Mouse (Mus musculus) midbrain, postnatal 0 days (tissue): ENCODE measurements around the gene Rab25. TPM values are rescaled to one million over a fixed set of nuclear protein-coding genes. Genes with fewer than 3 reads are reported as not detected.
A peak's percentile ranks its signal among the peaks of the same experiment; 100 is the strongest.
"Not testable (repeated sequence)": the region's sequence is repeated elsewhere in the genome, so short reads cannot be mapped to it uniquely, and the experiment has no call there.

Experiments
- ATAC-seq: fragments of 200-750 bp; cut with Nextera tagmentation; 2 replicates; pipeline ENCODE4 v1.8.0; 2017; ENCODE audit warnings: moderate number of reproducible peaks, mild to moderate bottlenecking, moderate TSS enrichment, moderate library complexity; ENCODE audit not compliant: low FRiP score
- DNase-seq: peaks from one replicate; pipeline ENCODE4 v3.0.0-alpha.2; 2015; ENCODE audit warnings: low spot score
- H3K27ac ChIP-seq: fragments of 300-500 bp; sonication (generic); 2 replicates; pipeline ENCODE4 v1.5.1; 2014; ENCODE audit warnings: low read depth, mild to moderate bottlenecking, low read length, mixed read lengths
- H3K27me3 ChIP-seq: fragments of 300-500 bp; sonication (generic); 2 replicates; pipeline ENCODE4 v1.6.1; 2014; ENCODE audit warnings: low read length, control low read depth, mixed read lengths; ENCODE audit not compliant: insufficient read depth
- H3K36me3 ChIP-seq: fragments of 300-500 bp; sonication (generic); 2 replicates; pipeline ENCODE4 v1.6.1; 2014; ENCODE audit warnings: low read length, control low read depth, mixed read lengths; ENCODE audit not compliant: insufficient read depth
- H3K4me1 ChIP-seq: fragments of 300-500 bp; sonication (generic); 2 replicates; pipeline ENCODE4 v1.6.1; 2014; ENCODE audit warnings: mild to moderate bottlenecking, control low read depth, antibody characterized with exemption, low read length, mixed read lengths; ENCODE audit not compliant: insufficient read depth
- H3K4me2 ChIP-seq: fragments of 300-500 bp; sonication (generic); 2 replicates; pipeline ENCODE4 v1.6.1; 2014; ENCODE audit warnings: low read depth, mild to moderate bottlenecking, low read length, mixed read lengths; ENCODE audit not compliant: poor library complexity, severe bottlenecking
- H3K4me3 ChIP-seq: fragments of 300-500 bp; sonication (generic); 2 replicates; pipeline ENCODE4 v1.5.1; 2014; ENCODE audit warnings: low read depth, mild to moderate bottlenecking, low read length, moderate library complexity
- H3K9ac ChIP-seq: fragments of 300-500 bp; sonication (generic); replicated peaks from 2 replicates; pipeline ENCODE4 v1.6.1; 2014; ENCODE audit warnings: mild to moderate bottlenecking, low read length, moderate library complexity, mixed read lengths; ENCODE audit not compliant: poor library complexity, severe bottlenecking
- H3K9me3 ChIP-seq: fragments of 300-500 bp; sonication (generic); 2 replicates; pipeline ENCODE4 v1.6.1; 2016; ENCODE audit warnings: low read length, control low read depth
- CTCF ChIP-seq: IDR thresholded peaks from 2 replicates; pipeline ENCODE4 v1.5.1; 2016; ENCODE audit warnings: antibody characterized with exemption, mild to moderate bottlenecking
- WGBS: fragments of 180-500 bp; shearing (Covaris S2); extraction: QIAGEN DNeasy Blood & Tissue Kit; methylation state at CpG from one replicate; pipeline ENCODE4 v1.1.7; 2014; 5-methylcytosine and 5-hydroxymethylcytosine counted together
- polyA plus RNA-seq: library from polyadenylated mRNA; unstranded; fragments of >200 nt; fragmentation: Nextera tagmentation; extraction: Ambion mirVana; gene quantifications from 2 replicates; pipeline ENCODE4 v1.2.1, GENCODE M21; 2015
- total RNA-seq: library from RNA; depleted of rRNA; stranded (reverse); fragments of >200 nt; gene quantifications from 2 replicates; pipeline ENCODE4 v1.2.3, GENCODE M21; 2014; rRNA removed

Gene Rab25
- total RNA-seq (0.60 TPM in 1 of 2 replicates, not detected in the other), polyA plus RNA-seq (0.46 TPM in 1 of 2 replicates, not detected in the other)

DNA sequence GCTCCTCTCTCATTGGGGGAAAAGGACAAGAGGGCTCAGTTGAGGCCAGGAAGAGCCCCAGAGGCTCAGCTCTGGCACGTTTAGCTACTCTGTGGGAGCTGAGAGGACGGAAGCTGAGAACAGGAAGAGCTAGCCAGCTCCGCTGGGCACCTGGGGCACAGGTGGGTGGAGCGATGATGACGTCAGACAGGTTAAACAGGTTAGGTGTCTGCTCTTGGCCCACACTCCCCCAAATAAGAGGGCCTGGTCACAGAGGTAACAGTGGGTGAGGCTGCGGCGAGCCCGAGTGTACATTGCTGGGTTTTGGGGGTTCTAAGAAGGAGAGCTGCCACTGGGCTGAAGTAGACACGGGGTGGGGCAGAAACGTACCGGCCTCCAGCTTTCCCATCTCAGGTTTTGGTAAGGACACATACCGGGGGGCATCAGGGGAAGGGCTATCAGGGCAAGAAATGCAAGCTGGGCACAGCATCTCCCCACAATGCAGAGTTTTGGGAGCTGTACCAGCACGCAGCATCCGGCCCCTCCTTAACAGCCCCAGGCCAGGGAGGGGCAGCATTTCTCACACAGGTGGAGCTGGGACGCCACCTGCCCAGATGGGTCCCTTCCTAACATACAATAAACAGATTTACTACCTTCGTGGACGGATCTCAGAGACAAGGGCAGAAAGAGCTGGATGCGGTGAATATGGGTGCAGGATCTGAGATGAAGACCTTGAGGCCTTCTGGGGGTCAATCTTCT lies at the start of gene Rab25:
Gene Rab25 (minus strand): TSS at position 121 of the 738 bp plus-strand sequence.
- no peak within 1 kb of the TSS for H3K4me3 ChIP-seq
- no peaks in the 10 kb centered on the region for H3K27me3 ChIP-seq
- H3K36me3 ChIP-seq: no peaks in the 10 kb centered on the region
- no peak for TF ChIP-seq CTCF
- no peak within 1 kb of the TSS for H3K9ac ChIP-seq
- ATAC-seq (no peak), DNase-seq (no peak)
- no peaks in the 10 kb centered on the region for H3K9me3 ChIP-seq
- no peak within 1 kb of the TSS for H3K27ac ChIP-seq
- no peak within 1 kb of the TSS for H3K4me2 ChIP-seq
- no peaks in the 10 kb centered on the region for H3K4me1 ChIP-seq
- WGBS: 57% methylated on average over 18 of the region's 18 CpGs

DNA sequence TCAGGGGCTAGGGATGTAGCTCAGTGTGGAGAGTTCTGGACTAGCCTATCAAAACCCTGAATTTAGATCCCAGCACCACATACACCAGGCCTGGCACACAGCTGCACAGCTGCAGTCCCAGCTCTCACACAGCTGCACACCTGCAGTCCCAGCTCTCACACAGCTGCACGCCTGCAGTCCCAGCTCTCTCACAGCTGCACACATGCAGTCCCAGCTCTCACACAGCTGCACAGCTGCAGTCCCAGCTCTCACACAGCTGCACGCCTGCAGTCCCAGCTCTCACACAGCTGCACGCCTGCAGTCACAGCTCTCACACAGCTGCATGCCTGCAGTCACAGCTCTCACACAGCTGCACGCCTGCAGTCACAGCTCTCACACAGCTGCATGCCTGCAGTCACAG lies 48.4 kb upstream of the Rab25 start:
- not testable (repeated sequence) for H3K9me3 ChIP-seq, ATAC-seq, H3K4me2 ChIP-seq, H3K27me3 ChIP-seq, H3K9ac ChIP-seq, H3K27ac ChIP-seq, DNase-seq, H3K36me3 ChIP-seq, H3K4me1 ChIP-seq, H3K4me3 ChIP-seq
- 76% methylated on average over 4 of the region's 4 CpGs for WGBS

DNA sequence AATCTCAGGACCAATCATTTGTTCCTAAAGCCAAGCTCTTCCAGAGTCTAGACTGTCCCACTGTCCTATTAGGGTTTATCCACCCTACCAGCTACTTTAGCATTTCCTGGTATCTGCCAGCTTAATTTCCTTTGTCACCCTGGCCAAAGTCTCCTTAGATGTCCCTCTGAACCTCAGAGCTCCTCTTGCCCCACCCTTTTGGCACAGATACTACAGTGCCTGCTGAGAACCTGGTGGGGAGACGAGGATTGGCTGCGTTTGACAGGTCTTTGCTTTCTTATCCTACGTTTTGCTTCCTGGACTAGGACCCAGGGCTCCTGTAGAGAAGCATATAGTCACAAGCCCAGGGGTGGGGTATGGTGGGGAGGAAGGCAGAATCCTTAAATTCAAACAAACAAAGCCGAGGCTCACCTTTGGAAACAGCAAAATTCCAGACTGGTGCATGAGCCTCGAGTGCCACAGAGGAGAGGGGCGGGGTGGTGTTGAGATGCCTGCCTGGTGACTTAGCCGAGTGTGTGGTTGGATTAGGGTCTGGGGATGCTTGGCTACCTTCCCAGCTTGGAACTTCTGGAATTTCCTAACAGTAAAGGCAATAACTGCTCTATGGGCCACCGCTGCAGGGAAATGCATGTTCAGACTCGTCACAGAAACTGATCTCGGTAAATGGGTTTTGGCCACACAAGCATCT lies 45.9 kb upstream of the Rab25 start:
- DNase-seq: no peak
- no peak for TF ChIP-seq CTCF
- WGBS: 63% methylated on average over 10 of the region's 10 CpGs

DNA sequence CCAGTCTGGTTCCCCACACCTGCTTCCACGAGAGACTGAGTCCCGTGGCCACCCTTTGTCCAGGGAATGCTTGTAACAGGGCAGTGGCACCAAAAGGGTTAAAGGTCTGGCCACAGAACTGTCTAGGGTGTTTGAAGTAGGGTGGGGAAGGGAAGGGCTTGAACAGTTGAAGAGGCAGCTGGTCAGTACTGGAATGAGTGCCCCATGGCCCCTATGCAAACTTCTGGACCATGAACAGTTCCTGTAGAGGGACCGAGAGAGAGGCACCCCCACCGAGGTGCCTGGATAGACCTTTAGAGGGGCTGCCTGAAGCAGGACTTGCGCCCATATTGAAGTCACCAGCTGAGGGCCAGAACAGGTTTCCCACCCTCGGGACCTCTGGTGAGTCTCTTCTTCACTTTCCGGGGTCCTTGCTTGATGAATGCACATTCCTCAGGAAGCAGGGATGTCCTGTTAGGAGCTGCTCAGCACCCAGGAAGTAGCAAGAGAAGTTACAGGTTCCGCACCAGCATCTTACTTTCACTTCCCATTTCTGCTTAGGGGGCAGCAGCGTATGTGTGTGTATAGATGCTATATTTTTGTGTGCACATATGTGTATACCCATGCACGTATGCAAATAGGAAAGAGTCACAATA lies 45.0 kb upstream of the Rab25 start:
- Histone ChIP-seq H3K4me1 (no peaks in the 10 kb centered on the region), H3K9ac (no peak overlapping the region), H3K9me3 (no peaks in the 10 kb centered on the region), H3K27me3 (no peaks in the 10 kb centered on the region), H3K36me3 (peaks cover 3% of the 10 kb centered on the region; the same call in 1 of the 2 replicates), H3K4me2 (no peak overlapping the region), H3K27ac (no peak overlapping the region), H3K4me3 (no peak overlapping the region)
- DNase-seq (no peak), ATAC-seq (no peak)
- WGBS: 72% methylated on average over 10 of the region's 10 CpGs
- TF ChIP-seq CTCF: no peak

More for the DNA sequence above, 45.9 kb upstream of the Rab25 start:
- H3K36me3 ChIP-seq: no peaks in the 10 kb centered on the region
- no peaks in the 10 kb centered on the region for H3K27me3 ChIP-seq
- no peaks in the 10 kb centered on the region for H3K4me1 ChIP-seq
- no peak overlapping the region for H3K27ac ChIP-seq
- no peak overlapping the region for H3K4me3 ChIP-seq
- H3K4me2 ChIP-seq: no peak overlapping the region
- no peaks in the 10 kb centered on the region for H3K9me3 ChIP-seq
- ATAC-seq: no peak
- no peak overlapping the region for H3K9ac ChIP-seq

DNA sequence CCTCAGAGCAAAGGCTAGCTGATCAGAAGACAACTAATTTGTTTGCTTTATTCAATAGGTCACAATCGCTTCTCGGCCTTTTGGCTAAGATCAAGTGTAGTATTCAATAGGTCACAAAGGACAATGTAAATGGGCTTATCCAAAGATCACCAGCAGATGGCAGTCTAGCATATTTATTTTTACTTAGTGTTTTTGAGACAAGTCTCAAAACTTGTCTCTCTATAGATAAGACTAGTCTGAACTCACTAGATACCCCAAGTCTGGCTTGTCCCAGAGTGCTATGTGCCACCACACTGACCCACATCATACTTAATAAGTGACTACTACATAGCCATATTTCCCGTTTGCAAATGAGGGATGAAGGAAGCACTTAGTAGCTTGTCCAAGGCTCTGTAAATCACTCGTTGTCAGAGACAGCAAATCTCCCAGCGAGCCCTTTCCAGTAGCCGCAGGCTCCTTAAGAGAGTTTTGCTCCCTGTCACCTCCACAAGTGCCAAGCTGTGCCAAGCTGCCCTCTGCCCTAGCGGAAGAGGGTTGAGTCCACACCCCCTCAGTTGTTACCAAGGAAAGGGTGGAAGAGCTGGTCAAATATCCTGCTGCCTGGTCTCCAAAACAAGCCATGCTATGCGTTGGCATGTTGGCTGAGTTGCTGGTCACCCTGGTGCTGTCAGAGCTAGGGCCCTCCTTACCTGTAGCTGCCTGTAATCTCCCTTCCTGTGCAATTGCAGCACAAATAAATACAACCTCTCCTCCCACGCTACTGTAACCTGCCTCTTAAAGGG lies 44.0 kb upstream of the Rab25 start:
- Histone ChIP-seq H3K9me3 (no peaks in the 10 kb centered on the region), H3K4me1 (no peaks in the 10 kb centered on the region), H3K4me3 (no peak overlapping the region), H3K27me3 (no peaks in the 10 kb centered on the region), H3K36me3 (peaks cover 12% of the 10 kb centered on the region), H3K27ac (no peak overlapping the region), H3K9ac (no peak overlapping the region), H3K4me2 (no peak overlapping the region)
- WGBS: 28% methylated on average over 9 of the region's 9 CpGs
- ATAC-seq (no peak), DNase-seq (peak; percentile 80)
- TF ChIP-seq CTCF: peak; percentile 77
